Mouse (Mus musculus): ENCODE measurements at regions not wholly inside any gene's neighbourhood (a gene's known extent, or its start where the extent isn't known, plus 50 kb on each side); places are given as distances from the start of the nearest gene placed in this dataset.

GRCm38 (mm10) chr1:166807163-166807945 lies 125.7 kb upstream of the Fmo9 start:
- DNase-seq (ENCODE audit: low read depth, low spot score), result no peak

- DNase-seq (ENCODE audit: low read depth, low spot score), result no peak
Measured at GRCm38 (mm10) chr1:166811341-166812071, 129.9 kb upstream of the Fmo9 start.

- DNase-seq (ENCODE audit: low read depth, low spot score), result no peak
Measured at GRCm38 (mm10) chr1:166812072-166812461, 130.4 kb upstream of the Fmo9 start.

- DNase-seq (ENCODE audit: low read depth, low spot score), result no peak
Measured at GRCm38 (mm10) chr1:166812920-166813439, 131.3 kb upstream of the Fmo9 start.

GRCm38 (mm10) chr1:166817927-166818326 lies 136.3 kb upstream of the Fmo9 start:
- no peak for DNase-seq (ENCODE audit: low read depth, low spot score)

- DNase-seq (ENCODE audit: low read depth, low spot score), result no peak
Measured at GRCm38 (mm10) chr1:166818682-166819081, 137.0 kb upstream of the Fmo9 start.

GRCm38 (mm10) chr1:166819420-166819819 lies 137.8 kb upstream of the Fmo9 start:
- no peak for DNase-seq (ENCODE audit: low read depth, low spot score)

GRCm38 (mm10) chr1:166820050-166820449 lies 138.4 kb upstream of the Fmo9 start:
- DNase-seq (ENCODE audit: low read depth, low spot score), result no peak

GRCm38 (mm10) chr1:166821146-166821545 lies 139.5 kb upstream of the Fmo9 start:
- peak; percentile 47 for DNase-seq (ENCODE audit: low read depth, low spot score)

GRCm38 (mm10) chr1:166837299-166837698 lies 155.7 kb upstream of the Fmo9 start:
- DNase-seq (ENCODE audit: low read depth, low spot score), result no peak

GRCm38 (mm10) chr1:166839833-166840232 lies 158.2 kb upstream of the Fmo9 start:
- no peak for DNase-seq (ENCODE audit: low read depth, low spot score)

GRCm38 (mm10) chr1:166843397-166843877 lies 157.8 kb upstream of the Fam78b start:
- peak; percentile 56 for DNase-seq (ENCODE audit: low read depth, low spot score)

- DNase-seq (ENCODE audit: low read depth, low spot score), result no peak
Measured at GRCm38 (mm10) chr1:166846566-166846965, 154.7 kb upstream of the Fam78b start.

- no peak for DNase-seq (ENCODE audit: low read depth, low spot score)
Measured at GRCm38 (mm10) chr1:166847233-166847632, 154.0 kb upstream of the Fam78b start.

GRCm38 (mm10) chr1:166848015-166848535 lies 153.1 kb upstream of the Fam78b start:
- no peak for DNase-seq (ENCODE audit: low read depth, low spot score)

GRCm38 (mm10) chr1:166855988-166856387 lies 145.2 kb upstream of the Fam78b start:
- DNase-seq (ENCODE audit: low read depth, low spot score), result no peak

GRCm38 (mm10) chr1:166866256-166866655 lies 135.0 kb upstream of the Fam78b start:
- DNase-seq (ENCODE audit: low read depth, low spot score), result no peak

- no peak for DNase-seq (ENCODE audit: low read depth, low spot score)
Measured at GRCm38 (mm10) chr1:166871258-166871657, 130.0 kb upstream of the Fam78b start.

- no peak for DNase-seq (ENCODE audit: low read depth, low spot score)
Measured at GRCm38 (mm10) chr1:166876452-166876851, 124.8 kb upstream of the Fam78b start.

- no peak for DNase-seq (ENCODE audit: low read depth, low spot score)
Measured at GRCm38 (mm10) chr1:166883215-166883614, 118.0 kb upstream of the Fam78b start.

- no peak for DNase-seq (ENCODE audit: low read depth, low spot score)
Measured at GRCm38 (mm10) chr1:166895945-166896344, 105.3 kb upstream of the Fam78b start.

GRCm38 (mm10) chr1:166898741-166899140 lies 102.5 kb upstream of the Fam78b start:
- no peak for DNase-seq (ENCODE audit: low read depth, low spot score)

Measured in R1 (cell line).